Mouse (Mus musculus) liver, embryonic 14 days (tissue): ENCODE measurements around the gene Vmn1r177. TPM values are rescaled to one million over a fixed set of nuclear protein-coding genes. Genes with fewer than 3 reads are reported as not detected.

Experiments
- polyA plus RNA-seq: library from polyadenylated mRNA; depleted of rRNA; stranded (reverse); fragments of >200 nt; gene quantifications from 2 replicates; pipeline ENCODE4 v1.2.3, GENCODE M21; 2012; rRNA removed

The Vmn1r177 gene
- not detected in 2 replicates for polyA plus RNA-seq

GRCm38 (mm10) chr7:23866349-23866748 is at the start of gene Vmn1r177:
Gene Vmn1r177 (minus strand): TSS chr7:23866449.

GRCm38 (mm10) chr7:23891709-23892108 is 25.5 kb upstream of the Vmn1r177 start, which contains the start of gene Vmn1r178:
Gene Vmn1r178 (plus strand): TSS chr7:23892009.

GRCm38 (mm10) chr7:23837272-23837671 is 29.0 kb downstream of the Vmn1r177 start, which contains the start of gene Vmn1r176:
Gene Vmn1r176 (minus strand): TSS chr7:23837372.

Other genes with a start within 250 kb of the Vmn1r177 start
- not detected in 2 replicates for gene Vmn1r171, start 235.7 kb downstream of the Vmn1r177 start, polyA plus RNA-seq
- gene Vmn1r172, start 208.1 kb downstream of the Vmn1r177 start, polyA plus RNA-seq = not detected in 2 replicates
- not detected in 2 replicates for gene Vmn1r173, start 165.7 kb downstream of the Vmn1r177 start, polyA plus RNA-seq
- gene Vmn1r174, start 114.2 kb downstream of the Vmn1r177 start, polyA plus RNA-seq = not detected in 2 replicates
- gene Vmn1r175, start 55.8 kb downstream of the Vmn1r177 start, polyA plus RNA-seq = not detected in 2 replicates
- not detected in 2 replicates for gene Vmn1r176, start 29.1 kb downstream of the Vmn1r177 start, polyA plus RNA-seq
- not detected in 2 replicates for gene Vmn1r178, start 25.6 kb upstream of the Vmn1r177 start, polyA plus RNA-seq
- gene Vmn1r179, start 60.5 kb upstream of the Vmn1r177 start, polyA plus RNA-seq = not detected in 2 replicates
- gene Vmn1r180, start 84.2 kb upstream of the Vmn1r177 start, polyA plus RNA-seq = not detected in 2 replicates
- gene Vmn1r181, start 108.2 kb upstream of the Vmn1r177 start, polyA plus RNA-seq = not detected in 2 replicates
- gene V1rd19, start 135.2 kb upstream of the Vmn1r177 start, polyA plus RNA-seq = not detected in 2 replicates
- not detected in 2 replicates for gene Vmn1r183, start 186.8 kb upstream of the Vmn1r177 start, polyA plus RNA-seq
- 8.7 and 10.0 TPM in 2 replicates for gene Zfp180, start 215.5 kb upstream of the Vmn1r177 start, polyA plus RNA-seq
- gene Zfp112, start 245.9 kb upstream of the Vmn1r177 start, polyA plus RNA-seq = 0.37 and 0.50 TPM in 2 replicates